Mouse (Mus musculus) liver, postnatal 0 days (tissue): ENCODE results near the gene Trim41. TPM values are rescaled to one million over a fixed set of nuclear protein-coding genes. Genes with fewer than 3 reads are reported as not detected.

Experiments
- ATAC-seq: fragments of 200-750 bp; cut with Nextera tagmentation; 2 replicates; pipeline ENCODE4 v1.8.0; 2017; ENCODE audit warnings: mild to moderate bottlenecking, moderate library complexity
- DNase-seq: peaks from one replicate; pipeline ENCODE4 v3.0.0-alpha.2; 2016
- H3K27ac ChIP-seq: fragments of 300-500 bp; sonication (generic); 2 replicates; pipeline ENCODE4 v1.5.1; 2014; ENCODE audit warnings: antibody characterized with exemption, moderate library complexity, mild to moderate bottlenecking, low read depth
- H3K27me3 ChIP-seq: fragments of 300-500 bp; sonication (generic); 2 replicates; pipeline ENCODE4 v1.6.1; 2014; ENCODE audit warnings: low read length, control low read depth, mixed read lengths; ENCODE audit not compliant: insufficient read depth
- H3K36me3 ChIP-seq: fragments of 300-500 bp; sonication (generic); replicated peaks from 2 replicates; pipeline ENCODE4 v1.6.1; 2014; ENCODE audit warnings: mild to moderate bottlenecking, control low read depth, low read length, moderate library complexity, mixed read lengths; ENCODE audit not compliant: insufficient read depth
- H3K4me1 ChIP-seq: fragments of 300-500 bp; sonication (generic); 2 replicates; pipeline ENCODE4 v1.6.1; 2014; ENCODE audit warnings: antibody characterized with exemption, mild to moderate bottlenecking, control low read depth; ENCODE audit not compliant: insufficient read depth
- H3K4me2 ChIP-seq: fragments of 300-500 bp; sonication (generic); 2 replicates; pipeline ENCODE4 v1.6.1; 2014; ENCODE audit warnings: low read depth, mild to moderate bottlenecking, low read length, moderate library complexity, mixed read lengths
- H3K4me3 ChIP-seq: fragments of 300-500 bp; sonication (generic); 2 replicates; pipeline ENCODE4 v1.5.1; 2014; ENCODE audit warnings: low read depth, low read length
- H3K9ac ChIP-seq: fragments of 300-500 bp; sonication (generic); replicated peaks from 2 replicates; pipeline ENCODE4 v1.6.1; 2014; ENCODE audit warnings: mild to moderate bottlenecking, moderate library complexity
- H3K9me3 ChIP-seq: fragments of 300-500 bp; sonication (generic); 2 replicates; pipeline ENCODE4 v1.6.1; 2016; ENCODE audit warnings: mild to moderate bottlenecking, control low read depth, low read length, mixed read lengths
- CTCF ChIP-seq: sonication (generic); IDR thresholded peaks from 2 replicates; pipeline ENCODE4 v1.5.1; 2016; ENCODE audit warnings: antibody characterized with exemption, low read depth
- EP300 ChIP-seq: IDR thresholded peaks from 2 replicates; pipeline ENCODE4 v1.6.1; 2016; ENCODE audit warnings: antibody characterized with exemption, low read depth, mild to moderate bottlenecking
- WGBS: fragments of 180-500 bp; shearing (Covaris S2); extraction: QIAGEN DNeasy Blood & Tissue Kit; methylation state at CpG from one replicate; pipeline ENCODE4 v1.1.7; 2014; ENCODE audit not compliant: insufficient replicate concordance; 5-methylcytosine and 5-hydroxymethylcytosine counted together
- polyA plus RNA-seq: library from polyadenylated mRNA; unstranded; fragments of >200 nt; fragmentation: Nextera tagmentation; extraction: Ambion mirVana; gene quantifications from 2 replicates; pipeline ENCODE4 v1.2.1, GENCODE M21; 2015

The Trim41 gene
- polyA plus RNA-seq, 1 experiment from 2014 or later: 2.3 TPM

DNA sequence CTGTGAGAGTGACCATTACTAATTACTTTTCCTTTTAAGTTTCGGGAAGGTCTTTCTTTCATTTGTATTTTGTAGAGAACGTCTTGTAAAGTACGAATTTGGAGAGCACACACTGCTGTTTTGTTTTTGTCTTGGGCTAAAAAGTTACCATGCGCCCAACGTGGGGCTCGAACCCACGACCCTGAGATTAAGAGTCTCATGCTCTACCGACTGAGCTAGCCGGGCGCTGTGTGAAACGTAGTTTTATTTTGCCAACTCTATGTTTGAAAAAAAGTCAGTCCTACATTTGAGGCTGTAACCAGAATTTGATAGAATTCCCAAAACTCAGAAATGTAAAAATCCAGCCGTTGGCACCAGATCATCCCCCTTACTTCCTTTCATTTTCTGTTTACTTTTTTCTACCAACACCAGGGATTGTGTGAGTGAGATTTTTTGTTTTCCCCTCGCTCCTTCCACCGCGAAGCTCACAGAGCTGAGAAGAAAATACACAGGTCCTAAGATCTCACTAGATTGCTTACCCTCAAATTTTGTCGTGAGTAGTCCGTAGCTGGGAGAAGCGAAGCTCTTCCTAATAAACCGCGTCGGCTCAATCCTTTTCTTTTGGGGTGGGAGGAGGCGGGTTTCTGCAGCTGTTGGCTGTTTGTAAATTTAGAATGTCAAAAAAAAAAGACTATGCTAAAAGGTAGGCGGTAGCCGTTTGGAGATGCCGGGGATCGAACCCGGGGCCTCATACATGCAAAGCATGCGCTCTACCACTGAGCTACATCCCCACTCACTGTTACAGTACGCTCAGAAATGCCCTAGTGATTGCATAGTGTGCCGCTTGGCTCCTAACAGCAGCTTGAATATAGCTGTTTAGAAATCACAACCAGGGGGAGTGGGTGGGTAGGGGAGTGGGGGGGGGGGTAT, 16.8 kb upstream of the Trim41 start:
- peak overlapping the region; percentile 78 for H3K27ac ChIP-seq
- ATAC-seq (peak; percentile 77), DNase-seq (peak; percentile 91)
- under 1% methylated on average over 30 of the region's 30 CpGs for WGBS
- no peaks in the 10 kb centered on the region for H3K36me3 ChIP-seq
- peak overlapping the region; percentile 74 for H3K9ac ChIP-seq
- peak overlapping the region; percentile 86 for H3K4me2 ChIP-seq
- peaks cover 16% of the 10 kb centered on the region for H3K4me1 ChIP-seq
- H3K27me3 ChIP-seq: 0 out of 2 replicates have a peak, but pooled peaks cover 11% of the 10 kb centered on the region
- TF ChIP-seq EP300 (no peak), CTCF (no peak)
- no peaks in the 10 kb centered on the region for H3K9me3 ChIP-seq
- H3K4me3 ChIP-seq: peak overlapping the region; percentile 73

DNA sequence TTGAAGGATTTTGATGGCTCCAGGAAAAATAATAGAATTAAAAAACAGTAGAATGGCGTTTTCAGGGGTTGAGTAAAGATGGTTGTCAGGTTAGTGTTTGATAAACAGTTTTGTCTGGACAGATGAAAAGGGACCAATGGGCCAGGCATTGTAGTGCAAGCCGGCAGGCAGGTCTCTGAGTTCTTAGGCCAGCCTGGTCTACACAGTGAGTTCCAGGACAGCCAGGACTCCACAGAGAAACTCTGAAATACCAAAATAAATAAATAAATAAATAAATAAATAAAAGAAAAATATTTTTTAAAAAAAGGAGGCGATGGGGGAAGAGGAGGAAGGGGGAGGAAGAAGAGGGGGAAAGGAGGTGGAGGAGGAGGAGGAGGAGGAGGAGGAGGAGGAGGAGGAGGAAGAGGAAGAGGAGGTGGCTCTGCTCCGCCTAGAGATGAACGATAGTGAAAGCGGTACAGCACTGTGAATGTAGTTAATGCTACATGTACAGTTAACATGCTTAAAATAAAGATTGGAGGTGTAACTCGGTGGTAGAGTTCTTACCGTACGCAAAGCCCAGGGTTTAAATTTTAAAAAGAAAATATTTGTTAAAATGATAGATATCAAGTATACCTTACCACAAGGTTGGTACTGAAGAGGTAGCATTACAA, 16.1 kb upstream of the Trim41 start:
- H3K27ac ChIP-seq: 0 out of 2 replicates have a peak overlapping the region, but pooled peaks have one; percentile 78
- 22% methylated on average over 9 of the region's 9 CpGs for WGBS
- H3K4me3 ChIP-seq: peak overlapping the region; percentile 73
- TF ChIP-seq CTCF: no peak
- no peak for TF ChIP-seq EP300
- H3K4me2 ChIP-seq: peak overlapping the region; percentile 86
- peak; percentile 28; the same call in 1 of the 2 replicates for ATAC-seq
- H3K4me1 ChIP-seq: peaks cover 12% of the 10 kb centered on the region
- no peaks in the 10 kb centered on the region for H3K36me3 ChIP-seq
- no peak for DNase-seq
- H3K9me3 ChIP-seq: no peaks in the 10 kb centered on the region
- H3K27me3 ChIP-seq: 0 out of 2 replicates have a peak, but pooled peaks cover 11% of the 10 kb centered on the region
- peak overlapping the region; percentile 74; the same call in 1 of the 2 replicates for H3K9ac ChIP-seq

- Histone ChIP-seq H3K4me1 (peaks cover 5% of the 10 kb centered on the region), H3K27ac (no peak overlapping the region), H3K36me3 (no peaks in the 10 kb centered on the region), H3K9ac (no peak overlapping the region), H3K9me3 (no peaks in the 10 kb centered on the region), H3K27me3 (peaks cover 4% of the 10 kb centered on the region; the same call in 1 of the 2 replicates), H3K4me3 (no peak overlapping the region), H3K4me2 (no peak overlapping the region)
- ATAC-seq (no peak), DNase-seq (no peak)
- no peak for TF ChIP-seq CTCF
- no peak for TF ChIP-seq EP300
- 78% methylated on average over 2 of the region's 2 CpGs for WGBS
These were observed 14.1 kb upstream of the Trim41 start for GRCm38 (mm10) chr11:48831273-48831672.

GRCm38 (mm10) chr11:48830279-48830678, 13.1 kb upstream of the Trim41 start:
- Histone ChIP-seq H3K9ac (no peak overlapping the region), H3K4me2 (no peak overlapping the region), H3K36me3 (no peaks in the 10 kb centered on the region), H3K27me3 (peaks cover 3% of the 10 kb centered on the region; the same call in 1 of the 2 replicates), H3K9me3 (no peaks in the 10 kb centered on the region), H3K27ac (no peak overlapping the region), H3K4me1 (peaks cover 5% of the 10 kb centered on the region), H3K4me3 (no peak overlapping the region)
- DNase-seq (no peak), ATAC-seq (no peak)
- 61% methylated on average over 2 of the region's 2 CpGs for WGBS
- TF ChIP-seq EP300: no peak
- no peak for TF ChIP-seq CTCF

GRCm38 (mm10) chr11:48827926-48828325, 10.8 kb upstream of the Trim41 start:
- DNase-seq (no peak), ATAC-seq (no peak)
- no peak overlapping the region for H3K4me3 ChIP-seq
- WGBS: 82% methylated on average over 6 of the region's 6 CpGs
- H3K36me3 ChIP-seq: no peaks in the 10 kb centered on the region
- H3K27me3 ChIP-seq: peaks cover 16% of the 10 kb centered on the region
- TF ChIP-seq EP300 (no peak), CTCF (no peak)
- no peak overlapping the region for H3K9ac ChIP-seq
- no peak overlapping the region for H3K27ac ChIP-seq
- H3K4me2 ChIP-seq: no peak overlapping the region
- H3K9me3 ChIP-seq: no peaks in the 10 kb centered on the region
- peaks cover 20% of the 10 kb centered on the region for H3K4me1 ChIP-seq

- no peak for DNase-seq
- H3K9ac ChIP-seq: peak overlapping the region; percentile 51
These were observed 9.6 kb upstream of the Trim41 start for GRCm38 (mm10) chr11:48826752-48827096.

More at GRCm38 (mm10) chr11:48826752-48827096, 9.6 kb upstream of the Trim41 start:
- peak overlapping the region; percentile 48 for H3K4me3 ChIP-seq
- H3K4me1 ChIP-seq: peaks cover 20% of the 10 kb centered on the region
- H3K4me2 ChIP-seq: peak overlapping the region; percentile 81
- H3K9me3 ChIP-seq: no peaks in the 10 kb centered on the region
- 2% methylated on average over 6 of the region's 6 CpGs for WGBS
- peak overlapping the region; percentile 52 for H3K27ac ChIP-seq
- peaks cover 16% of the 10 kb centered on the region for H3K27me3 ChIP-seq
- no peaks in the 10 kb centered on the region for H3K36me3 ChIP-seq
- no peak for ATAC-seq
- TF ChIP-seq EP300: no peak
- TF ChIP-seq CTCF: no peak
